Mouse (Mus musculus) cerebellum, adult 11-12 months (tissue): ENCODE data around the gene Osbpl9.

Source experiments
- DNase-seq: peaks from one replicate; pipeline ENCODE4 v3.0.0; 2022

Osbpl9 gene

GRCm38 (mm10) chr4:109128017-109128416 lies 74.1 kb downstream of the Osbpl9 start:
- no peak for DNase-seq

- no peak for DNase-seq
Measured at GRCm38 (mm10) chr4:109126834-109127564, 75.1 kb downstream of the Osbpl9 start.

GRCm38 (mm10) chr4:109125746-109126425 lies 76.2 kb downstream of the Osbpl9 start:
- DNase-seq = no peak

GRCm38 (mm10) chr4:109122830-109123555 lies 79.1 kb downstream of the Osbpl9 start:
- no peak for DNase-seq

- DNase-seq = no peak
Measured at GRCm38 (mm10) chr4:109120735-109121134, 81.3 kb downstream of the Osbpl9 start.

- DNase-seq = no peak
Measured at GRCm38 (mm10) chr4:109119641-109120125, 82.4 kb downstream of the Osbpl9 start.

GRCm38 (mm10) chr4:109118327-109118659 lies 83.8 kb downstream of the Osbpl9 start:
- DNase-seq = no peak

- DNase-seq = peak; percentile 95
Measured at GRCm38 (mm10) chr4:109117596-109118326, 84.3 kb downstream of the Osbpl9 start.

- DNase-seq = no peak
Measured at GRCm38 (mm10) chr4:109116938-109117337, 85.1 kb downstream of the Osbpl9 start.

- DNase-seq = no peak
Measured at GRCm38 (mm10) chr4:109116494-109116893, 85.6 kb downstream of the Osbpl9 start.

GRCm38 (mm10) chr4:109115742-109116141 lies 86.3 kb downstream of the Osbpl9 start:
- no peak for DNase-seq

GRCm38 (mm10) chr4:109114308-109114707 lies 87.8 kb downstream of the Osbpl9 start:
- no peak for DNase-seq

GRCm38 (mm10) chr4:109112915-109113505 lies 89.1 kb downstream of the Osbpl9 start:
- DNase-seq = no peak

- DNase-seq = no peak
Measured at GRCm38 (mm10) chr4:109110978-109111377, 91.1 kb downstream of the Osbpl9 start.

- DNase-seq = no peak
Measured at GRCm38 (mm10) chr4:109109686-109110085, 92.4 kb downstream of the Osbpl9 start.

- DNase-seq = no peak
Measured at GRCm38 (mm10) chr4:109109012-109109411, 93.1 kb downstream of the Osbpl9 start.

GRCm38 (mm10) chr4:109106594-109106993 lies 95.5 kb downstream of the Osbpl9 start:
- DNase-seq = no peak

- DNase-seq = no peak
Measured at GRCm38 (mm10) chr4:109106034-109106433, 96.0 kb downstream of the Osbpl9 start.

GRCm38 (mm10) chr4:109105254-109105653 lies 96.8 kb downstream of the Osbpl9 start:
- DNase-seq = no peak

- DNase-seq = no peak
Measured at GRCm38 (mm10) chr4:109103145-109103883, 98.8 kb downstream of the Osbpl9 start.

GRCm38 (mm10) chr4:109102574-109102973 lies 99.5 kb downstream of the Osbpl9 start:
- no peak for DNase-seq

GRCm38 (mm10) chr4:109098861-109099260 lies 103.2 kb downstream of the Osbpl9 start:
- DNase-seq = no peak
